22 mouse cellular contexts compared by ENCODE assay signal in genomic region chr9:35203536-35203935, GRCm38 (mm10). TPM values are rescaled to one million over a fixed set of nuclear protein-coding genes. Genes with fewer than 3 reads are reported as not detected.
DNase-seq lines count a peak whose midpoint lies in the region; ATAC-seq and TF ChIP-seq lines count a peak whose summit lies in the region.
"Had no signal": no experiment of that assay in that cellular context is flagged by ENCODE, and none has a peak within 500 bp of the region (broad histone marks: within the 10 kb centered on the region; RNA-seq: fewer than 3 reads in every experiment).

No protein-coding gene starts in this region.

- no peak for TF ChIP-seq RAD21 in MEL (IDR thresholded peaks at IDR 0.05; ENCODE audit: low read depth, low read length)

- H3K4me2 ChIP-seq in forebrain, embryonic 14.5 days (ENCODE audit: low read length) = no peak overlapping the region
- H3K4me2 ChIP-seq in forebrain, embryonic 16.5 days (ENCODE audit: low read length) = no peak overlapping the region
- H3K4me2 ChIP-seq in heart, embryonic 13.5 days = no peak overlapping the region
- H3K4me2 ChIP-seq: embryonic facial prominence, embryonic 13.5 days; forebrain, embryonic 12.5 days; hindbrain, embryonic 15.5 days had no signal

- H3K9me3 ChIP-seq in forebrain, embryonic 14.5 days (replicated peaks; ENCODE audit: control insufficient read depth, low read length) = no peaks in the 10 kb centered on the region
- no peaks in the 10 kb centered on the region for H3K9me3 ChIP-seq in forebrain, embryonic 16.5 days (ENCODE audit: control insufficient read depth, low read length)
- H3K9me3 ChIP-seq in heart, embryonic 13.5 days = no peaks in the 10 kb centered on the region
- no peaks in the 10 kb centered on the region for H3K9me3 ChIP-seq in MEL (replicated peaks; ENCODE audit: insufficient read depth, low read length)
- H3K9me3 ChIP-seq: embryonic facial prominence, embryonic 13.5 days; forebrain, embryonic 12.5 days; G1E; heart, embryonic 10.5 days; hindbrain, embryonic 15.5 days had no signal

- peaks cover 9% of the 10 kb centered on the region for H3K4me1 ChIP-seq in forebrain, embryonic 14.5 days (ENCODE audit: control insufficient read depth, insufficient read depth, low read length)
- H3K4me1 ChIP-seq in forebrain, embryonic 16.5 days (replicated peaks; ENCODE audit: control insufficient read depth, insufficient read depth, low read length) = peaks cover 13% of the 10 kb centered on the region
- peaks cover 23% of the 10 kb centered on the region for H3K4me1 ChIP-seq in heart, embryonic 13.5 days
- peaks cover 10 to 11% of the 10 kb centered on the region in 2 experiments for H3K4me1 ChIP-seq in MEL (ENCODE audit: control insufficient read depth in 1 of 2, insufficient read depth in 2 of 2, low read length in 2 of 2)

- TF ChIP-seq CTCF in MEL (IDR thresholded peaks at IDR 0.05 in 2 of 3, conservative IDR thresholded peaks at IDR 0.05 in 1 of 3; ENCODE audit: control insufficient read depth in 1 of 3, insufficient read depth in 1 of 3, low read depth in 2 of 3, low read length in 3 of 3, poor library complexity in 1 of 3, severe bottlenecking in 1 of 3) = no peak

- DNase-seq in forebrain, embryonic 14.5 days (ENCODE audit: low spot score) = no peak
- DNase-seq in heart, adult 9 months (ENCODE audit: low spot score in 2 of 2) = no peak
- DNase-seq in lung, postnatal 25 days (ENCODE audit: low spot score) = peak; percentile 30
- no peak for DNase-seq in lung, postnatal 14 days
- peak; percentile 81 for DNase-seq in MEL (ENCODE audit: low read depth, low spot score)
- DNase-seq: adrenal gland, postnatal 25 days; B cell, adult 2 months; cerebellum, adult 18-20 months; cerebellum, adult 9-11 months; cerebellum, postnatal 36 days; gastrocnemius, postnatal 36 days; heart, adult 11 months had no signal

- H3K79me2 ChIP-seq in MEL (ENCODE audit: control insufficient read depth, insufficient read depth, low read length, poor library complexity) = peaks cover 1% of the 10 kb centered on the region; the same call in 1 of the 2 replicates

- no peaks in the 10 kb centered on the region for H3K27me3 ChIP-seq in forebrain, embryonic 14.5 days (replicated peaks; ENCODE audit: control insufficient read depth, insufficient read depth, low read length)
- no peaks in the 10 kb centered on the region for H3K27me3 ChIP-seq in forebrain, embryonic 16.5 days (replicated peaks; ENCODE audit: control insufficient read depth, insufficient read depth, low read length)
- H3K27me3 ChIP-seq in heart, embryonic 13.5 days (replicated peaks) = no peaks in the 10 kb centered on the region
- no peaks in the 10 kb centered on the region for H3K27me3 ChIP-seq in MEL (ENCODE audit: control insufficient read depth in 1 of 2, insufficient read depth in 2 of 2, low read length in 2 of 2)
- H3K27me3 ChIP-seq: embryonic facial prominence, embryonic 13.5 days; forebrain, embryonic 12.5 days; hindbrain, embryonic 15.5 days; Patski had no signal

- no peak for ATAC-seq in forebrain, embryonic 14.5 days
- no peak for ATAC-seq in forebrain, embryonic 16.5 days
- ATAC-seq in heart, embryonic 13.5 days (ENCODE audit: extremely low read depth, insufficient number of reproducible peaks, low FRiP score, low TSS enrichment) = no peak
- ATAC-seq: activated CD4-positive, CD25-positive, alpha-beta regulatory T cell, adult 4 months; CD4-positive, CD25-positive, alpha-beta regulatory T cell, adult 4 months; Patski had no signal

- no peak overlapping the region for H3K9ac ChIP-seq in forebrain, embryonic 14.5 days (ENCODE audit: low read length)
- H3K9ac ChIP-seq in forebrain, embryonic 16.5 days (replicated peaks; ENCODE audit: low read depth, low read length) = no peak overlapping the region
- no peak overlapping the region for H3K9ac ChIP-seq in heart, embryonic 13.5 days
- peak overlapping the region; percentile 24; the same call in 1 of the 2 replicates for H3K9ac ChIP-seq in MEL (ENCODE audit: control insufficient read depth, low read depth, low read length, poor library complexity, severe bottlenecking)
- H3K9ac ChIP-seq: embryonic facial prominence, embryonic 13.5 days; forebrain, embryonic 12.5 days; hindbrain, embryonic 15.5 days had no signal

- H3K36me3 ChIP-seq in forebrain, embryonic 14.5 days (ENCODE audit: control insufficient read depth, insufficient read depth, low read length) = peaks cover 37% of the 10 kb centered on the region
- peaks cover 7% of the 10 kb centered on the region; the same call in 1 of the 2 replicates for H3K36me3 ChIP-seq in forebrain, embryonic 16.5 days (ENCODE audit: control insufficient read depth, insufficient read depth)
- peaks cover 51% of the 10 kb centered on the region for H3K36me3 ChIP-seq in heart, embryonic 13.5 days
- peaks cover 5 to 19% of the 10 kb centered on the region in 2 experiments for H3K36me3 ChIP-seq in MEL (ENCODE audit: control insufficient read depth in 1 of 2, insufficient read depth in 2 of 2, low read length in 2 of 2)

- TF ChIP-seq EP300 in MEL (IDR thresholded peaks at IDR 0.05; ENCODE audit: low read depth in 1 of 2, low read length in 2 of 2) = peak; percentile 50 to 61; a peak in 3 of 4 replicates

- 77% methylated on average over 3 of the region's 3 CpGs for WGBS in forebrain, embryonic 14.5 days
- WGBS in forebrain, embryonic 16.5 days = 77% methylated on average over 3 of the region's 3 CpGs
- 31% methylated on average over 3 of the region's 3 CpGs for WGBS in heart, embryonic 13.5 days

- H3K27ac ChIP-seq in forebrain, embryonic 14.5 days (ENCODE audit: low read depth, low read length) = 0 out of 2 replicates have a peak overlapping the region, but pooled peaks have one; percentile 21
- H3K27ac ChIP-seq in forebrain, embryonic 16.5 days (ENCODE audit: low read length) = no peak overlapping the region
- 0 out of 2 replicates have a peak overlapping the region, but pooled peaks have one; percentile 24 for H3K27ac ChIP-seq in heart, embryonic 13.5 days (replicated peaks)
- peak overlapping the region; percentile 61 for H3K27ac ChIP-seq in MEL (ENCODE audit: control insufficient read depth, low read depth, low read length)
- H3K27ac ChIP-seq: embryonic facial prominence, embryonic 13.5 days; forebrain, embryonic 12.5 days; heart, embryonic 10.5 days; hindbrain, embryonic 15.5 days had no signal

- no peak overlapping the region for H3K4me3 ChIP-seq in forebrain, embryonic 14.5 days (ENCODE audit: low read depth, low read length)
- no peak overlapping the region for H3K4me3 ChIP-seq in forebrain, embryonic 16.5 days (replicated peaks; ENCODE audit: low read length)
- H3K4me3 ChIP-seq in heart, embryonic 13.5 days = no peak overlapping the region
- no peak overlapping the region for H3K4me3 ChIP-seq in MEL (ENCODE audit: control insufficient read depth in 1 of 2, insufficient read depth in 1 of 2, low read depth in 2 of 2, low read length in 2 of 2)
- H3K4me3 ChIP-seq: embryonic facial prominence, embryonic 13.5 days; forebrain, embryonic 12.5 days; heart, embryonic 10.5 days; hindbrain, embryonic 15.5 days had no signal

- TF ChIP-seq POLR2A in MEL (IDR thresholded peaks at IDR 0.05; ENCODE audit: control insufficient read depth in 1 of 2, insufficient read depth in 1 of 2, low read depth in 1 of 2, low read length in 2 of 2, poor library complexity in 1 of 2) = 0 out of 4 replicates have a peak, but pooled peaks of 1 of the 2 experiments have one; percentile 28

TF ChIP-seq in MEL, 35 proteins besides CTCF, POLR2A, EP300 and RAD21 (continues in another document):
- 0 out of 2 replicates have a peak, but pooled peaks have one; percentile 47 for TF ChIP-seq SIN3A (IDR thresholded peaks at IDR 0.05; ENCODE audit: low read length)
- TF ChIP-seq ETS1 (IDR thresholded peaks at IDR 0.05; ENCODE audit: low read depth, low read length) = peak; percentile 62; the same call in 1 of the 2 replicates
- TF ChIP-seq ZC3H11A (IDR thresholded peaks at IDR 0.05; ENCODE audit: low read depth, low read length) = no peak
- TF ChIP-seq SMC3 (IDR thresholded peaks at IDR 0.05; ENCODE audit: low read depth, low read length) = no peak
- TF ChIP-seq ZNF384 (IDR thresholded peaks at IDR 0.05; ENCODE audit: low read depth, low read length) = no peak
- peak; percentile 58 for TF ChIP-seq TAL1 (IDR thresholded peaks at IDR 0.05; ENCODE audit: low read length)

RNA-seq across cellular contexts. Expression of gene Tirap, which starts 3.4 kb away (rescaled TPM):
- 3.5 and 3.7 TPM in 2 replicates for polyA plus RNA-seq in forebrain, embryonic 14.5 days (2014; fragmentation: Nextera tagmentation; extraction: Ambion mirVana)
- polyA plus RNA-seq in forebrain, embryonic 16.5 days (2015; fragmentation: Nextera tagmentation; extraction: Ambion mirVana) = 3.9 and 4.2 TPM in 2 replicates
- 8.1 and 9.5 TPM in 2 replicates for polyA plus RNA-seq in heart, embryonic 13.5 days (2015; fragmentation: Nextera tagmentation; extraction: Ambion mirVana)
- total RNA-seq in MEL (2012; rRNA removed) = 2.4 TPM in 2 replicates
- polyA plus RNA-seq in MEL (2012; ENCODE audit: insufficient read depth in 1 of 2, insufficient read length in 2 of 2, low read depth in 1 of 2, low replicate concordance in 2 of 2, missing spikeins in 1 of 2) = 1 to 10 TPM in 1 of 2 experiments, not detected in 1; 5.3 TPM

RNA-seq across cellular contexts. Expression of gene Srpr, which starts 3.6 kb away (rescaled TPM):
- polyA plus RNA-seq in forebrain, embryonic 14.5 days (2014; fragmentation: Nextera tagmentation; extraction: Ambion mirVana) = 55.1 and 59.0 TPM in 2 replicates
- 52.6 and 56.4 TPM in 2 replicates for polyA plus RNA-seq in forebrain, embryonic 16.5 days (2015; fragmentation: Nextera tagmentation; extraction: Ambion mirVana)
- polyA plus RNA-seq in heart, embryonic 13.5 days (2015; fragmentation: Nextera tagmentation; extraction: Ambion mirVana) = 88.8 and 94.4 TPM in 2 replicates
- 36.8 and 42.9 TPM in 2 replicates for total RNA-seq in MEL (2012; rRNA removed)
- 100 to 1,000 TPM in 1 of 2 experiments, 10 to 100 TPM in 1; 63.5 to 113 TPM for polyA plus RNA-seq in MEL (2012; ENCODE audit: insufficient read depth in 1 of 2, insufficient read length in 2 of 2, low read depth in 1 of 2, low replicate concordance in 2 of 2, missing spikeins in 1 of 2)

RNA-seq across cellular contexts. Expression of gene Foxred1, which starts 7.3 kb away (rescaled TPM):
- 24.9 and 27.8 TPM in 2 replicates for polyA plus RNA-seq in forebrain, embryonic 14.5 days (2014; fragmentation: Nextera tagmentation; extraction: Ambion mirVana)
- 41.1 and 53.4 TPM in 2 replicates for polyA plus RNA-seq in forebrain, embryonic 16.5 days (2015; fragmentation: Nextera tagmentation; extraction: Ambion mirVana)
- polyA plus RNA-seq in heart, embryonic 13.5 days (2015; fragmentation: Nextera tagmentation; extraction: Ambion mirVana) = 59.1 and 63.7 TPM in 2 replicates
- total RNA-seq in MEL (2012; rRNA removed) = 35.6 and 42.4 TPM in 2 replicates
- polyA plus RNA-seq in MEL (2012; ENCODE audit: insufficient read depth in 1 of 2, insufficient read length in 2 of 2, low read depth in 1 of 2, low replicate concordance in 2 of 2, missing spikeins in 1 of 2) = 10 to 100 TPM in 1 of 2 experiments, not detected in 1; 39.0 TPM

RNA-seq across cellular contexts. Expression of gene Dcps, which starts 27.7 kb away (rescaled TPM):
- 93.2 and 94.8 TPM in 2 replicates for polyA plus RNA-seq in forebrain, embryonic 14.5 days (2014; fragmentation: Nextera tagmentation; extraction: Ambion mirVana)
- polyA plus RNA-seq in forebrain, embryonic 16.5 days (2015; fragmentation: Nextera tagmentation; extraction: Ambion mirVana) = 80.4 TPM in 2 replicates
- 60.0 and 69.6 TPM in 2 replicates for polyA plus RNA-seq in heart, embryonic 13.5 days (2015; fragmentation: Nextera tagmentation; extraction: Ambion mirVana)
- total RNA-seq in MEL (2012; rRNA removed) = 54.3 and 58.0 TPM in 2 replicates
- 100 to 1,000 TPM in 1 of 2 experiments, not detected in 1; 115 TPM for polyA plus RNA-seq in MEL (2012; ENCODE audit: insufficient read depth in 1 of 2, insufficient read length in 2 of 2, low read depth in 1 of 2, low replicate concordance in 2 of 2, missing spikeins in 1 of 2)

Comparison
In these comparisons a context has a peak if more than half of its experiments do, and no peak if none do; other contexts are left out.
1. DNase-seq: peak in lung, postnatal 25 days (single experiment) and MEL (single experiment); none in forebrain, embryonic 14.5 days (single experiment), heart, adult 9 months (0 of 2) and lung, postnatal 14 days (single experiment).